Mouse (Mus musculus) heart, embryonic 15.5 days (tissue): ENCODE results near the gene Neurod4. TPM values are rescaled to one million over a fixed set of nuclear protein-coding genes. Genes with fewer than 3 reads are reported as not detected.
A peak's percentile ranks its signal among the peaks of the same experiment; 100 is the strongest.
"Not testable (repeated sequence)": the region's sequence is repeated elsewhere in the genome, so short reads cannot be mapped to it uniquely, and the experiment has no call there.

Experiments
- ATAC-seq: fragments of 200-750 bp; cut with Nextera tagmentation; replicated peaks from 2 replicates; pipeline ENCODE4 v1.8.0; 2017; ENCODE audit warnings: low read depth, moderate TSS enrichment; ENCODE audit not compliant: insufficient number of reproducible peaks, insufficient read depth, low FRiP score
- H3K27ac ChIP-seq: fragments of 300-500 bp; sonication (generic); 2 replicates; pipeline ENCODE4 v1.5.1; 2015; ENCODE audit warnings: mild to moderate bottlenecking, inconsistent platforms
- H3K27me3 ChIP-seq: fragments of 300-500 bp; sonication (generic); 2 replicates; pipeline ENCODE4 v1.6.1; 2015; ENCODE audit warnings: inconsistent platforms
- H3K36me3 ChIP-seq: fragments of 300-500 bp; sonication (generic); 2 replicates; pipeline ENCODE4 v1.6.1; 2015; ENCODE audit warnings: mild to moderate bottlenecking, inconsistent platforms
- H3K4me1 ChIP-seq: fragments of 300-500 bp; sonication (generic); replicated peaks from 2 replicates; pipeline ENCODE4 v1.6.1; 2015; ENCODE audit warnings: inconsistent platforms
- H3K4me2 ChIP-seq: fragments of 300-500 bp; sonication (generic); 2 replicates; pipeline ENCODE4 v1.6.1; 2015; ENCODE audit warnings: inconsistent platforms, mild to moderate bottlenecking, moderate library complexity
- H3K4me3 ChIP-seq: fragments of 300-500 bp; sonication (generic); 2 replicates; pipeline ENCODE4 v1.5.1; 2015; ENCODE audit warnings: mild to moderate bottlenecking, inconsistent platforms
- H3K9ac ChIP-seq: fragments of 300-500 bp; sonication (generic); 2 replicates; pipeline ENCODE4 v1.6.1; 2015; ENCODE audit warnings: mild to moderate bottlenecking, inconsistent platforms
- H3K9me3 ChIP-seq: fragments of 300-500 bp; sonication (generic); replicated peaks from 2 replicates; pipeline ENCODE4 v1.6.1; 2016; ENCODE audit warnings: inconsistent platforms
- WGBS: fragments of 180-500 bp; shearing (Covaris S2); methylation state at CpG from one replicate; pipeline ENCODE4 v1.1.7; 2015; ENCODE audit warnings: mixed read lengths; 5-methylcytosine and 5-hydroxymethylcytosine counted together
- polyA plus RNA-seq: library from polyadenylated mRNA; unstranded; fragments of >200 nt; fragmentation: Nextera tagmentation; extraction: Ambion mirVana; gene quantifications from 2 replicates; pipeline ENCODE4 v1.2.1, GENCODE M21; 2015

Gene Neurod4
- polyA plus RNA-seq = not detected in 2 replicates

GRCm38 (mm10) chr10:130280066-130280465 is at the start of gene Neurod4:
Gene Neurod4, minus strand, starts transcription at chr10:130280240.
- peak; percentile 39; the same call in 1 of the 2 replicates for ATAC-seq

GRCm38 (mm10) chr10:130324243-130324642 is 44.2 kb upstream of the Neurod4 start:
- Histone ChIP-seq H3K36me3 (no peaks in the 10 kb centered on the region), H3K4me2 (no peak overlapping the region), H3K27ac (no peak overlapping the region), H3K9ac (no peak overlapping the region), H3K9me3 (no peaks in the 10 kb centered on the region), H3K27me3 (no peaks in the 10 kb centered on the region), H3K4me3 (no peak overlapping the region), H3K4me1 (no peaks in the 10 kb centered on the region)
- 68% methylated on average over 4 of the region's 4 CpGs for WGBS
- ATAC-seq = no peak

More at GRCm38 (mm10) chr10:130280066-130280465, at the start of gene Neurod4:
- Histone ChIP-seq H3K4me2 (no peak within 1 kb of the TSS), H3K9me3 (no peaks in the 10 kb centered on the region), H3K27me3 (no peaks in the 10 kb centered on the region), H3K4me3 (no peak within 1 kb of the TSS), H3K27ac (no peak within 1 kb of the TSS), H3K4me1 (no peaks in the 10 kb centered on the region), H3K36me3 (no peaks in the 10 kb centered on the region), H3K9ac (no peak within 1 kb of the TSS)
- WGBS = under 1% methylated on average over 7 of the region's 7 CpGs

- Histone ChIP-seq H3K27ac (no peak within 1 kb of the TSS), H3K4me2 (no peak within 1 kb of the TSS), H3K4me3 (no peak within 1 kb of the TSS), H3K27me3 (no peaks in the 10 kb centered on the region), H3K9ac (no peak within 1 kb of the TSS), H3K36me3 (no peaks in the 10 kb centered on the region), H3K9me3 (no peaks in the 10 kb centered on the region), H3K4me1 (no peaks in the 10 kb centered on the region)
- 55% methylated on average over 5 of the region's 5 CpGs for WGBS
- ATAC-seq = peak; percentile 35; the same call in 1 of the 2 replicates
Measured at GRCm38 (mm10) chr10:130322637-130323036, 42.6 kb upstream of the Neurod4 start, which contains the start of gene Tespa1. Gene Tespa1, plus strand, starts transcription at chr10:130322870.

- Histone ChIP-seq H3K27ac (no peak overlapping the region), H3K27me3 (no peaks in the 10 kb centered on the region), H3K4me1 (no peaks in the 10 kb centered on the region), H3K4me3 (no peak overlapping the region), H3K9me3 (no peaks in the 10 kb centered on the region), H3K36me3 (no peaks in the 10 kb centered on the region), H3K9ac (no peak overlapping the region), H3K4me2 (no peak overlapping the region)
- no peak for ATAC-seq
Measured at GRCm38 (mm10) chr10:130322062-130322461, 42.0 kb upstream of the Neurod4 start.

- Histone ChIP-seq H3K36me3 (no peaks in the 10 kb centered on the region), H3K4me2 (no peak overlapping the region), H3K9me3 (no peaks in the 10 kb centered on the region), H3K9ac (no peak overlapping the region), H3K4me1 (no peaks in the 10 kb centered on the region), H3K4me3 (no peak overlapping the region), H3K27ac (no peak overlapping the region), H3K27me3 (no peaks in the 10 kb centered on the region)
- WGBS = 76% methylated on average over 2 of the region's 2 CpGs
- ATAC-seq = no peak
Measured at GRCm38 (mm10) chr10:130320715-130321114, 40.7 kb upstream of the Neurod4 start.

GRCm38 (mm10) chr10:130318720-130319119 is 38.7 kb upstream of the Neurod4 start:
- Histone ChIP-seq H3K4me3 (no peak overlapping the region), H3K4me2 (no peak overlapping the region), H3K9ac (no peak overlapping the region), H3K4me1 (no peaks in the 10 kb centered on the region), H3K27me3 (no peaks in the 10 kb centered on the region), H3K9me3 (no peaks in the 10 kb centered on the region), H3K27ac (no peak overlapping the region), H3K36me3 (no peaks in the 10 kb centered on the region)
- ATAC-seq = no peak
- WGBS = 60% methylated on average over 4 of the region's 4 CpGs

GRCm38 (mm10) chr10:130315846-130316245 is 35.8 kb upstream of the Neurod4 start:
- H3K27ac ChIP-seq = no peak overlapping the region
- H3K4me2 ChIP-seq = no peak overlapping the region
- no peaks in the 10 kb centered on the region for H3K9me3 ChIP-seq
- H3K4me3 ChIP-seq = no peak overlapping the region
- no peak for ATAC-seq
- H3K4me1 ChIP-seq = no peaks in the 10 kb centered on the region
- H3K36me3 ChIP-seq = no peaks in the 10 kb centered on the region
- no peaks in the 10 kb centered on the region for H3K27me3 ChIP-seq
- H3K9ac ChIP-seq = no peak overlapping the region

- Histone ChIP-seq H3K9ac (no peak overlapping the region), H3K4me1 (no peaks in the 10 kb centered on the region), H3K27me3 (no peaks in the 10 kb centered on the region), H3K36me3 (no peaks in the 10 kb centered on the region), H3K4me3 (no peak overlapping the region), H3K9me3 (no peaks in the 10 kb centered on the region), H3K27ac (no peak overlapping the region), H3K4me2 (no peak overlapping the region)
- ATAC-seq = no peak
- WGBS = 56% methylated on average over 2 of the region's 2 CpGs
Measured at GRCm38 (mm10) chr10:130314110-130314829, 34.2 kb upstream of the Neurod4 start.

- WGBS = 58% methylated on average over 1 of the region's 1 CpGs
- ATAC-seq = no peak
- H3K4me1 ChIP-seq = no peaks in the 10 kb centered on the region
Measured at GRCm38 (mm10) chr10:130313531-130313930, 33.5 kb upstream of the Neurod4 start.

GRCm38 (mm10) chr10:130311534-130312227 is 31.6 kb upstream of the Neurod4 start:
- no peak overlapping the region for H3K4me3 ChIP-seq
- 74% methylated on average over 2 of the region's 2 CpGs for WGBS
- no peak overlapping the region for H3K4me2 ChIP-seq
- no peaks in the 10 kb centered on the region for H3K36me3 ChIP-seq
- H3K9me3 ChIP-seq = no peaks in the 10 kb centered on the region
- no peak for ATAC-seq
- no peak overlapping the region for H3K27ac ChIP-seq
- H3K4me1 ChIP-seq = no peaks in the 10 kb centered on the region
- no peaks in the 10 kb centered on the region for H3K27me3 ChIP-seq
- no peak overlapping the region for H3K9ac ChIP-seq

More at GRCm38 (mm10) chr10:130313531-130313930, 33.5 kb upstream of the Neurod4 start:
- H3K9ac ChIP-seq = no peak overlapping the region
- no peaks in the 10 kb centered on the region for H3K36me3 ChIP-seq
- H3K9me3 ChIP-seq = no peaks in the 10 kb centered on the region
- no peak overlapping the region for H3K27ac ChIP-seq
- no peaks in the 10 kb centered on the region for H3K27me3 ChIP-seq
- no peak overlapping the region for H3K4me3 ChIP-seq
- H3K4me2 ChIP-seq = no peak overlapping the region

GRCm38 (mm10) chr10:130304138-130304537 is 24.1 kb upstream of the Neurod4 start:
- not testable (repeated sequence) for H3K4me3 ChIP-seq, H3K27ac ChIP-seq, ATAC-seq, H3K9ac ChIP-seq, H3K36me3 ChIP-seq, H3K4me1 ChIP-seq, H3K4me2 ChIP-seq, H3K9me3 ChIP-seq, H3K27me3 ChIP-seq
- WGBS = 74% methylated on average over 4 of the region's 5 CpGs
